Mouse (Mus musculus) forebrain, postnatal 0 days (tissue): ENCODE data around the gene Dnaja3. TPM values are rescaled to one million over a fixed set of nuclear protein-coding genes. Genes with fewer than 3 reads are reported as not detected.
"Not testable (repeated sequence)": the region's sequence is repeated elsewhere in the genome, so short reads cannot be mapped to it uniquely, and the experiment has no call there.

Experiments
- ATAC-seq: fragments of 200-750 bp; cut with Nextera tagmentation; 2 replicates; pipeline ENCODE4 v1.8.0; 2017; ENCODE audit warnings: mild to moderate bottlenecking, moderate library complexity
- DNase-seq: peaks from one replicate; pipeline ENCODE4 v3.0.0-alpha.2; 2015
- H3K27ac ChIP-seq: fragments of 300-500 bp; sonication (generic); 2 replicates; pipeline ENCODE4 v1.5.1; 2014; ENCODE audit warnings: low read depth, mild to moderate bottlenecking, antibody characterized with exemption, low read length, moderate library complexity, mixed read lengths
- H3K27me3 ChIP-seq: fragments of 300-500 bp; sonication (generic); 2 replicates; pipeline ENCODE4 v1.6.1; 2014; ENCODE audit warnings: mild to moderate bottlenecking, low read length, mixed read lengths; ENCODE audit not compliant: insufficient read depth
- H3K36me3 ChIP-seq: fragments of 300-500 bp; sonication (generic); 2 replicates; pipeline ENCODE4 v1.6.1; 2014; ENCODE audit warnings: mild to moderate bottlenecking, moderate library complexity; ENCODE audit not compliant: insufficient read depth
- H3K4me1 ChIP-seq: fragments of 300-500 bp; sonication (generic); 2 replicates; pipeline ENCODE4 v1.6.1; 2014; ENCODE audit warnings: antibody characterized with exemption; ENCODE audit not compliant: insufficient read depth
- H3K4me2 ChIP-seq: fragments of 300-500 bp; sonication (generic); 2 replicates; pipeline ENCODE4 v1.6.1; 2014; ENCODE audit warnings: low read depth, mild to moderate bottlenecking, moderate library complexity
- H3K4me3 ChIP-seq: fragments of 300-500 bp; sonication (generic); 2 replicates; pipeline ENCODE4 v1.5.1; 2014; ENCODE audit warnings: low read depth, low read length, mixed read lengths
- H3K9ac ChIP-seq: fragments of 300-500 bp; sonication (generic); 2 replicates; pipeline ENCODE4 v1.6.1; 2014; ENCODE audit warnings: mild to moderate bottlenecking
- H3K9me3 ChIP-seq: fragments of 300-500 bp; sonication (generic); 2 replicates; pipeline ENCODE4 v1.6.1; 2016; ENCODE audit warnings: low read length
- CTCF ChIP-seq: sonication (generic); IDR thresholded peaks from 2 replicates; pipeline ENCODE4 v1.5.1; 2016; ENCODE audit warnings: antibody characterized with exemption, control low read depth, low read depth
- WGBS: fragments of 180-500 bp; shearing (Covaris S2); extraction: QIAGEN DNeasy Blood & Tissue Kit; methylation state at CpG from one replicate; pipeline ENCODE4 v1.1.7; 2014; 5-methylcytosine and 5-hydroxymethylcytosine counted together
- polyA plus RNA-seq: library from polyadenylated mRNA; unstranded; fragments of >200 nt; fragmentation: Nextera tagmentation; extraction: Ambion mirVana; gene quantifications from 2 replicates; pipeline ENCODE4 v1.2.1, GENCODE M21; 2015
- total RNA-seq: library from RNA; depleted of rRNA; stranded (reverse); fragments of >200 nt; gene quantifications from 2 replicates; pipeline ENCODE4 v1.2.3, GENCODE M21; 2014

Dnaja3 gene
- total and polyA plus RNA-seq, 2 experiments from 2014 or later: 48.6 to 51.5 TPM

DNA sequence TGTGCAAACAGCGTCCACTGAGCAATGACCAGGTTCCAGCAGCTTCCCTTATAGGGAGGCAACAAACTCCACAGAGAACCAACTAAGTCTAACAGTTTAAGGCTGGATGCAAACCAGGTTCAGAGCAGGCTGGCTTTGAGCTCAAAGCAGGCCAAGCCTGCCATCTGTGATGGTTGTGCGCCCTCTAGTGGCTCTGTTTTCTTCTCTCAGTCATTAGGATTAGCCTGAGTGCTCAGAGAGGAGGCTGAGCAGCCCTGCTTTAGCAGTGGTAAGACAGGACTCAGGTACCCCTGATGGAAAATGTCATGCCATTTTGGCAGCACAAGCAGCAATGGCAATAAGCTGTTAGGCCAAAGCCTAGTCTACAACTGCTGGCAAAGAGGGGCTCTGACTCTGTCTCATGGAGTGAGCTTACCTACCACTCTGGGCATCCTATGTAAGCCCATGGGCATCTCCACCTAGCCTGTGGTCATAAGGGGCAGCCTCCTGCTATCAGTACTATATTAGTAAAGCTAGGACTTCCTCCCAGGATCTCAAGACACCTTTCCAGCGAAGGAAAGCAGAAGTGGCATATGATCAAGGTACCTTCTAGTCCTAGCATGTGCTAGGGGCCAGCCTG, 27.5 kb downstream of the Dnaja3 start:
- Histone ChIP-seq H3K9me3 (no peaks in the 10 kb centered on the region), H3K4me2 (no peak overlapping the region), H3K4me1 (no peaks in the 10 kb centered on the region), H3K27ac (no peak overlapping the region), H3K9ac (no peak overlapping the region), H3K27me3 (no peaks in the 10 kb centered on the region), H3K4me3 (no peak overlapping the region), H3K36me3 (peaks cover 24% of the 10 kb centered on the region)
- WGBS: 31% methylated on average over 3 of the region's 3 CpGs
- ATAC-seq: peak; percentile 95
- DNase-seq: peak; percentile 94
- peak; percentile 95 for TF ChIP-seq CTCF

DNA sequence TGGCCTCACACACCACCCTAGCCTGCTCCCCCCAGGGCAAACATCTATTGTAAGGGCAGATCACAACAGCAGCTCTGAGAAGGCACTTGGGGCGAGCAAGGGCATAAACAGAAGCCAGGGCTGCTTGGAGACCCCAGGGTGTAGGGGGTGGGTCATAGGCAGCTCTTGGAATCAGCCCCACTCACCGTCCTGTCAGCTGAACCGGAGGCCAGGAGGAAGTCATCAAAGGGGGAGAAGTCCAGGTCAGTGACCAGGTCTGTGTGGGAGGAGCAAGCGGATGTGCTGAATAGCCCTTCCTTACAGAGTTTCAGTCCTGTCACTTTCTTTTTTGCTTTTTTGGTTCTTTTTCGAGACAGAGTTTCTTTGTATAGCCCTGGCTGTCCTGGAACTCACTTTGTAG, 30.5 kb downstream of the Dnaja3 start:
- no peak overlapping the region for H3K4me2 ChIP-seq
- 86% methylated on average over 5 of the region's 5 CpGs for WGBS
- no peak overlapping the region for H3K4me3 ChIP-seq
- no peak for DNase-seq
- H3K9ac ChIP-seq: no peak overlapping the region
- no peaks in the 10 kb centered on the region for H3K4me1 ChIP-seq
- H3K27ac ChIP-seq: no peak overlapping the region
- H3K9me3 ChIP-seq: no peaks in the 10 kb centered on the region
- TF ChIP-seq CTCF: no peak
- peaks cover 40% of the 10 kb centered on the region for H3K36me3 ChIP-seq
- H3K27me3 ChIP-seq: no peaks in the 10 kb centered on the region
- ATAC-seq: no peak

DNA sequence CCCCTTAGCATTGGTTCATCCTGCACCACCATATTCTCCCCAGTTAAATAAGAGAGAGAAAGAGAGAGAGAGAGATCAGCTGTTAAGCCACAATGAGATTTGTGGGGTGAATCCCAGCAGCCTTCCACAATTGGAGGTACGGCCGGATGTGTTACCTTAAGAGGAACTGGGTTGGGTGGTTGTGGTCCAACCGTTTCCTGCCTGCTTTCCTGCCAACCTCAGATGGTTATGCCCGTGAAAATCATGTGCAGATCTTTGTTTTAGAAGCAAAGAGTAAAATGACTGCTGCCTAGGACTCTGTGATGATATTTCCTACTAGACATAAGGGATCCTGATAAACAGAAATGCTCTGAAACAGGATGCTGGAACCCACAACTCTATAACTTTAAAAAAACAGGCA, 34.3 kb downstream of the Dnaja3 start:
- H3K27ac ChIP-seq: no peak overlapping the region
- no peak for ATAC-seq
- peaks cover 5% of the 10 kb centered on the region; the same call in 1 of the 2 replicates for H3K4me1 ChIP-seq
- H3K27me3 ChIP-seq: no peaks in the 10 kb centered on the region
- WGBS: 85% methylated on average over 4 of the region's 4 CpGs
- H3K36me3 ChIP-seq: peaks cover 41% of the 10 kb centered on the region
- no peak overlapping the region for H3K4me3 ChIP-seq
- no peak for TF ChIP-seq CTCF
- no peaks in the 10 kb centered on the region for H3K9me3 ChIP-seq
- no peak overlapping the region for H3K9ac ChIP-seq
- no peak overlapping the region for H3K4me2 ChIP-seq
- no peak for DNase-seq

DNA sequence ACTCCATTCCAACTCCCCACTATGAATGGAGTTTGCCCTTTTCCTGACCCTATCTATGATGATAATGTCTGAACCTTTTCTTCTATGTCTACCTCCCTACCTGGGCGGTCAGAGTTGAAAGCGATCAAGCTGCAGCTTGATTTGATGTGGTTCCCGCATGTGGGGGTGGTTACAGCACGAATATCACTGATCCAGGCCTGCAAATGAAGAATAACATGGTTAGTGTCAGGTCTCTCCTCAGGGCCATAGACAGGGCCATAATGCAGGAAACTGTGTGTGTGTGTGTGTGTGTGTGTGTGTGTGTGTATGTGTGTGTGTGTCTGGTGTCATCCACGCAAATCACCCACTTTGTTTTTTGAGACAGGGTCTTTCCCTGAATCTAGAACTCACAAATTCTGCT, 37.0 kb downstream of the Dnaja3 start:
- peaks cover 5% of the 10 kb centered on the region; the same call in 1 of the 2 replicates for H3K4me1 ChIP-seq

DNA sequence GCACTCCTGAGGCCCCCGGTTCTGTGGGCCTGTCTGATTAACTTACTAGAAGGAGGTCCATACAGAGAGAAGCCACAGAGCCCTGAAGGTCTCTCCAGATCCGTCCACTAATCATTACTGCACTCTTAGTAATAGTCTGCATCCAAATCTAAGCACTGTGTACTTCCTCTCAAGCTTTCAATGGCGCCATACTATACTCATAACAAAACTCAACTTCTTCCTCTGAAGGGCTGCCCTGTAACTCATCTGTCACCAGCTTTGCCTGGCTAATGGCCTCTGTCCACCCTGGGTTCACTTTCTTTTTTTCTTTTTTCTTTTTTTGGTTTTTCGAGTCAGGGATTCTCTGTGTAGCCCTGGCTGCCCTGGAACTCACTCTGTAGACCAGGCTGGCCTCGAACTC, 38.3 kb downstream of the Dnaja3 start:
- Histone ChIP-seq H3K9me3 (no peaks in the 10 kb centered on the region), H3K9ac (no peak overlapping the region), H3K4me3 (no peak overlapping the region), H3K36me3 (peaks cover 31% of the 10 kb centered on the region), H3K4me2 (no peak overlapping the region), H3K27me3 (no peaks in the 10 kb centered on the region), H3K4me1 (peaks cover 5% of the 10 kb centered on the region; the same call in 1 of the 2 replicates), H3K27ac (no peak overlapping the region)
- ATAC-seq (no peak), DNase-seq (no peak)
- 92% methylated on average over 5 of the region's 5 CpGs for WGBS
- no peak for TF ChIP-seq CTCF

More for the DNA sequence above, 37.0 kb downstream of the Dnaja3 start:
- TF ChIP-seq CTCF: no peak
- Histone ChIP-seq H3K36me3 (peaks cover 31% of the 10 kb centered on the region), H3K9ac (no peak overlapping the region), H3K9me3 (no peaks in the 10 kb centered on the region), H3K27me3 (no peaks in the 10 kb centered on the region), H3K27ac (no peak overlapping the region), H3K4me2 (no peak overlapping the region), H3K4me3 (no peak overlapping the region)
- ATAC-seq: no peak
- no peak for DNase-seq
- WGBS: 92% methylated on average over 5 of the region's 5 CpGs

DNA sequence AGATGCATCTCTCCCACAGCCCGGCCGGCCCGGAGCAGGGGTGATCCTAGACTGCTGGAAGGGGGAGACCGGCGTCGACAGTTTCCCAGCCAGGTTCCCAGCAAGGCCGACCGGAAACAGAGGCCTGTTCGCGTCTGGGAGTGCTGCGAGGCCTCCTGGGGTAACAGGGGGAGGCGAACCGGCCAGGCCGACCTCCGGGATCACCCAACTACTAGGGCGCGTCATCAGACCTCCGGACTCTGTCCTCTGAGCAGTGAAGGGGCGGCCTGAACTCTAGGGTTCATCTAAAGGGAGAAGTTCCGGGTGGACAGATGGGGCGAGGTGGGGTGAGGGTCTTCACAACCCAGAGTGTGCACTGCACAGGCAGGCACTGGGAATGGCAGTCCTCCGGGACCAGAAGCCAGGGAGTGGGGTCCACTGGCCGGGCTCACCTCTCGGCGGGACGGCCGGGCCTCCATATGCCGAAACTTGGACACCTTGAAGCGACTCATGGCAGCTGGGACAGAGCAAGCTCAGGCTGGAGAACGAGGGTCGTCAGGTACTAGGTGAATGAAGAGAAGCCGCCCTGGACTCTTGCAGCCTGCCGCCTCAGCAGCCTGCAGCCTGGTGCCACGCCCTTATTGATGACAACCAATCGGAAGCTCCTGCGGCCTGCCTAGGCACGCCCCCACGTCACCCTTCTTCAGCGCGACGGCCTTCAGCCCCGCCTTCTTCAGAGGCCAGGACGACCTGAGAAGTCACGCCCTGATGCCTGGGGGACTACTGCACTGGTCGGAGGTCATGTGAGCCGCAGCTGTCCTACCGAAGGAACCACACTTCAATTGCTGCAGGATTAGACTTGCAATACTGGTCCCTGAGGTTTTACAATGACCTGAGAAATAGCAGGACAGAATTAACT, 39.6 kb downstream of the Dnaja3 start, which contains the start of gene Coro7:
Gene Coro7, minus strand, starts transcription at position 657 of the 898 bp plus-strand sequence.
- H3K27ac ChIP-seq: no peak within 1 kb of the TSS
- DNase-seq (peak; percentile 86), ATAC-seq (peak; percentile 82)
- H3K9me3 ChIP-seq: no peaks in the 10 kb centered on the region
- peak within 1 kb of the TSS; percentile 66 for H3K9ac ChIP-seq
- H3K27me3 ChIP-seq: no peaks in the 10 kb centered on the region
- TF ChIP-seq CTCF: no peak
- H3K4me3 ChIP-seq: peak within 1 kb of the TSS; percentile 74
- peaks cover 6% of the 10 kb centered on the region for H3K4me1 ChIP-seq
- H3K36me3 ChIP-seq: peaks cover 21% of the 10 kb centered on the region
- peak within 1 kb of the TSS; percentile 92 for H3K4me2 ChIP-seq
- 2% methylated on average over 47 of the region's 47 CpGs for WGBS

DNA sequence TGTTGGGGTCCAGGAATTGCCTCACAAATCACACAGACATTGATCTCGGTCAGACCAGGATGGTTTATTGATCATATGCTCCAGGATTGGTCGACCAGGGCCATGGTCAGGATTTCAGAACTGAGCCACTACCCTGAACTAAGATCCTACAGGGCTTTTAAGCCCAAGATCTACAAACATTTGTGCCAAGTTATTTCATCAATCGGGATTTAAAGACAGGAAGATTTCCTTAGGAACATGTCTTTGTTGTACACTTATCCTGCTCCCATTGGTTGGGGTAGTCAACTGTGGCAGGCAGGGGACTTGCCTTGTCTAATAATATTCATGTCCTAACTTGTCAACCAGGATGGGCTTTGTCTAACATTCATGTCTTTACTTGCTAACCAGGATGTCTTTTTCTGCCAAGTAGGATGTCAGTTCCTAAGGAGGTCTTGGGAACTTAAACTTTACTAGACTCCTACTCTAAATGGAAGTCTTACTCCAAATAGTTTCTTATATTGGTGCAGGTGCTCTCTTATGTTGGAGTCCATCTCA, 41.2 kb downstream of the Dnaja3 start:
- H3K9ac ChIP-seq, DNase-seq, H3K4me3 ChIP-seq, H3K36me3 ChIP-seq, H3K4me2 ChIP-seq, H3K27me3 ChIP-seq, H3K9me3 ChIP-seq, ATAC-seq, H3K27ac ChIP-seq: not testable (repeated sequence)
- WGBS: 83% methylated on average over 3 of the region's 3 CpGs
- H3K4me1 ChIP-seq: peaks cover 15% of the 10 kb centered on the region
